Mouse (Mus musculus) neural tube, embryonic 12.5 days (tissue): ENCODE results near the gene Cisd2. TPM values are rescaled to one million over a fixed set of nuclear protein-coding genes. Genes with fewer than 3 reads are reported as not detected.

Experiments
- polyA plus RNA-seq: library from polyadenylated mRNA; unstranded; fragments of >200 nt; fragmentation: Nextera tagmentation; extraction: Ambion mirVana; gene quantifications from 2 replicates; pipeline ENCODE4 v1.2.1, GENCODE M21; 2016

The Cisd2 gene
- polyA plus RNA-seq, 1 experiment from 2014 or later = 75.6 TPM

Other genes with a start within 250 kb of the Cisd2 start
- 20.2 and 21.0 TPM in 2 replicates for gene Cenpe, start 211.4 kb downstream of the Cisd2 start, polyA plus RNA-seq
- gene Bdh2, start 142.7 kb downstream of the Cisd2 start, polyA plus RNA-seq = 4.0 and 4.2 TPM in 2 replicates
- gene Slc9b2, start 116.2 kb downstream of the Cisd2 start, polyA plus RNA-seq = 0.88 and 1.3 TPM in 2 replicates
- not detected in 2 replicates for gene Slc9b1, start 75.9 kb downstream of the Cisd2 start, polyA plus RNA-seq
- 461 and 494 TPM in 2 replicates for gene Ube2d3, start 14.2 kb upstream of the Cisd2 start, polyA plus RNA-seq
- gene Manba, start 61.7 kb upstream of the Cisd2 start, polyA plus RNA-seq = 4.0 and 5.1 TPM in 2 replicates